Mouse (Mus musculus) stomach, postnatal 0 days (tissue): ENCODE results near the gene Fam240a.

Experiments
- CTCF ChIP-seq: IDR thresholded peaks from 2 replicates; pipeline ENCODE4 v1.5.1; 2016; ENCODE audit warnings: antibody characterized with exemption, low read depth, mild to moderate bottlenecking, moderate library complexity
- EP300 ChIP-seq: optimal IDR thresholded peaks from 2 replicates; pipeline ENCODE3; 2016; ENCODE audit warnings: antibody characterized with exemption

DNA sequence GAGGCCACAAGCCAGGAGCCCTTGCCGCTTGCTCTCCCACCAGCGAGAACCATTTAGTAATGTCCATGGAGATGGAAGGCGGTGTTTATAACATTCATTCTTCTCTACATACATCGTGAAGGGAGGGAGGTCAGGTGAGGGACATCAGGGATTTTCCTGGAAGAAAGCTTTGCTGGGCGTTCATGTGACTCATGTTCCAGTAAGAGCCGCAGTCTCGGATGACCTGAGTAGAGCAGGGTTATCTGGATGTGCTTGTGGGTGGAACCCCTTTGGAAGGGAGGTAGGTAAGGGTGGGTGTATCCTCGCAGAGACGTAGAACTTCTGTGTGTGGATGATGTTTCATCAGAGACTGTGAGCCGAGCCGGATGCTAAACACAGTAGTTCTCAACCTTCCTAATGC lies 34.7 kb upstream of the Fam240a start, which contains the start of gene Lrrc2:
- no peak for TF ChIP-seq EP300
- no peak for TF ChIP-seq CTCF
